Mouse (Mus musculus) myocyte (in vitro differentiated cells): ENCODE measurements at regions not wholly inside any gene's neighbourhood (a gene's known extent, or its start where the extent isn't known, plus 50 kb on each side); places are given as distances from the start of the nearest gene placed in this dataset.
A peak's percentile ranks its signal among the peaks of the same experiment; 100 is the strongest.

Source experiments
- H3K27me3 ChIP-seq: one replicate; pipeline ENCODE4 v1.6.1; 2011; ENCODE audit not compliant: control insufficient read depth, insufficient read depth, insufficient read length
- H3K36me3 ChIP-seq: one replicate; pipeline ENCODE4 v1.6.1; 2011; ENCODE audit not compliant: control insufficient read depth, insufficient read depth
- H3K4me2 ChIP-seq: one replicate; pipeline ENCODE4 v1.6.1; 2011; ENCODE audit warnings: low read depth, control low read depth
- H3K4me3 ChIP-seq: one replicate; pipeline ENCODE4 v1.5.1; 2011; ENCODE audit warnings: mild to moderate bottlenecking, control low read depth, moderate library complexity
- H3K79me2 ChIP-seq: one replicate; pipeline ENCODE4 v1.6.1; 2011; ENCODE audit not compliant: control insufficient read depth, insufficient read depth
- H3ac ChIP-seq: one replicate; pipeline ENCODE4 v1.6.1; 2011; ENCODE audit not compliant: control insufficient read depth, insufficient read length
- CEBPB ChIP-seq: IDR thresholded peaks from 2 replicates; pipeline ENCODE4 v1.6.1; 2011; ENCODE audit warnings: mild to moderate bottlenecking, moderate library complexity; ENCODE audit not compliant: poor library complexity, insufficient read depth, severe bottlenecking
- E2F4 ChIP-seq: IDR thresholded peaks from one replicate; pipeline ENCODE4 v1.6.1; 2011; ENCODE audit warnings: mild to moderate bottlenecking, control low read depth, moderate library complexity; ENCODE audit not compliant: insufficient read depth
- MAX ChIP-seq: IDR thresholded peaks from one replicate; pipeline ENCODE4 v1.6.1; 2011; ENCODE audit warnings: low read depth, mild to moderate bottlenecking, control low read depth
- MYOD1 ChIP-seq, 3 experiments: IDR thresholded peaks; one replicate each; pipeline ENCODE4 v1.6.1; 2011; ENCODE audit warnings: control low read depth in 2 of 3, low read depth in 2 of 3, mild to moderate bottlenecking in 2 of 3, moderate library complexity in 1 of 3; ENCODE audit not compliant: insufficient read length in 2 of 3, control insufficient read depth in 1 of 3
- MYOG ChIP-seq, 3 experiments: IDR thresholded peaks; one replicate each; pipeline ENCODE4 v1.6.1; 2011; ENCODE audit warnings: control low read depth in 2 of 3, low read depth in 2 of 3, mild to moderate bottlenecking in 2 of 3; ENCODE audit not compliant: insufficient read length in 2 of 3, control insufficient read depth in 1 of 3, insufficient read depth in 1 of 3
- POLR2A ChIP-seq: IDR thresholded peaks from one replicate; pipeline ENCODE4 v1.6.1; 2011; ENCODE audit warnings: low read depth, mild to moderate bottlenecking, control low read depth, moderate library complexity; ENCODE audit not compliant: insufficient read length
- POLR2AphosphoS2 ChIP-seq: IDR thresholded peaks from one replicate; pipeline ENCODE4 v1.6.1; 2011; ENCODE audit warnings: low read depth, control low read depth; ENCODE audit not compliant: insufficient read length
- REST ChIP-seq: IDR thresholded peaks from one replicate; pipeline ENCODE4 v1.6.1; 2011; ENCODE audit warnings: mild to moderate bottlenecking, control low read depth, moderate library complexity; ENCODE audit not compliant: insufficient read depth, insufficient read length
- SRF ChIP-seq: IDR thresholded peaks from one replicate; pipeline ENCODE4 v1.6.1; 2011; ENCODE audit warnings: low read depth; ENCODE audit not compliant: control insufficient read depth, insufficient read length
- TCF12 ChIP-seq: IDR thresholded peaks from one replicate; pipeline ENCODE4 v1.6.1; 2011; ENCODE audit warnings: mild to moderate bottlenecking, control low read depth; ENCODE audit not compliant: poor library complexity, insufficient read depth, severe bottlenecking
- TCF3 ChIP-seq: IDR thresholded peaks from one replicate; pipeline ENCODE4 v1.6.1; 2011; ENCODE audit warnings: low read depth, control low read depth; ENCODE audit not compliant: insufficient read length
- USF1 ChIP-seq: IDR thresholded peaks from one replicate; pipeline ENCODE4 v1.6.1; 2011; ENCODE audit warnings: low read depth, mild to moderate bottlenecking, control low read depth, moderate library complexity

DNA sequence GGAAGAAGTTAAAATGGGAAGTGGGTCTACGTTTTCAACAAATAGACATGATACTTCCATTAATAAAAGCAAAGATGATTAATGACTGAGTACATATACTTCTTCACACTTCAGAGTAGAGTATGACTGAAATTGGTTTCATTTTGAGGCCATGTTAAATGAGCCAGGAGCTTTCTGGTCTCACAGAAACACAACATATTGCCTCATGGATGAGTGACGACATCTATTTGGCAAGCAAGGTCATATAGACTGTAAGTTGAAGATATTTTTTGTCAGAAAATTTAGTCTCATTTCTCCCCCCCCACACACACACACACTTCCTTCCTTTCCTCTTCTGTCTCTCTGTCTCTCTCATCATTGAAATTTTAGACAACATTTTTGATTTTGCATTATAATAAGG, 354.0 kb downstream of the Atp6ap1l start:
- no peak overlapping the region for H3ac ChIP-seq
- H3K36me3 ChIP-seq, result no peaks in the 10 kb centered on the region
- H3K4me3 ChIP-seq, result no peak overlapping the region
- H3K4me2 ChIP-seq, result no peak overlapping the region
- no peak for TF ChIP-seq REST
- no peak for TF ChIP-seq MYOG (IDR thresholded peaks at IDR 0.05; ENCODE audit: control insufficient read depth in 1 of 3, insufficient read depth in 1 of 3, insufficient read length in 2 of 3, low read depth in 2 of 3)
- no peak for TF ChIP-seq CEBPB
- TF ChIP-seq TCF3, result no peak
- TF ChIP-seq POLR2AphosphoS2, result no peak
- TF ChIP-seq TCF12, result no peak
- no peak for TF ChIP-seq SRF
- no peak for TF ChIP-seq E2F4
- no peak for TF ChIP-seq USF1
- TF ChIP-seq POLR2A, result no peak
- no peak for TF ChIP-seq MAX
- TF ChIP-seq MYOD1 (IDR thresholded peaks at IDR 0.05; ENCODE audit: control insufficient read depth in 1 of 3, insufficient read length in 2 of 3, low read depth in 2 of 3), result no peak
- no peaks in the 10 kb centered on the region for H3K27me3 ChIP-seq
- no peaks in the 10 kb centered on the region for H3K79me2 ChIP-seq

- Histone ChIP-seq H3K79me2 (no peaks in the 10 kb centered on the region), H3K36me3 (no peaks in the 10 kb centered on the region), H3K4me3 (no peak overlapping the region), H3ac (no peak overlapping the region), H3K4me2 (peak overlapping the region; percentile 46), H3K27me3 (no peaks in the 10 kb centered on the region)
- TF ChIP-seq USF1 (peak; percentile 56), MAX (no peak), MYOG (IDR thresholded peaks at IDR 0.05; ENCODE audit: control insufficient read depth in 1 of 3, insufficient read depth in 1 of 3, insufficient read length in 2 of 3, low read depth in 2 of 3) (no peak), SRF (no peak), CEBPB (peak; percentile 73; the same call in 1 of the 2 replicates)
Observed at GRCm38 (mm10) chr13:90546288-90547035, 358.7 kb downstream of the Atp6ap1l start.

GRCm38 (mm10) chr13:90545816-90546215, 359.3 kb downstream of the Atp6ap1l start:
- Histone ChIP-seq H3K4me3 (no peak overlapping the region), H3K4me2 (peak overlapping the region; percentile 46), H3K36me3 (no peaks in the 10 kb centered on the region), H3K27me3 (no peaks in the 10 kb centered on the region), H3K79me2 (no peaks in the 10 kb centered on the region), H3ac (no peak overlapping the region)
- TF ChIP-seq POLR2AphosphoS2, result no peak
- no peak for TF ChIP-seq CEBPB
- no peak for TF ChIP-seq USF1
- TF ChIP-seq REST, result no peak
- TF ChIP-seq E2F4, result no peak
- TF ChIP-seq MYOG (IDR thresholded peaks at IDR 0.05; ENCODE audit: control insufficient read depth in 1 of 3, insufficient read depth in 1 of 3, insufficient read length in 2 of 3, low read depth in 2 of 3), result no peak
- no peak for TF ChIP-seq MYOD1 (IDR thresholded peaks at IDR 0.05; ENCODE audit: control insufficient read depth in 1 of 3, insufficient read length in 2 of 3, low read depth in 2 of 3)
- no peak for TF ChIP-seq POLR2A
- no peak for TF ChIP-seq TCF3
- no peak for TF ChIP-seq SRF
- no peak for TF ChIP-seq TCF12
- TF ChIP-seq MAX, result no peak

GRCm38 (mm10) chr13:90537525-90537924, 367.6 kb downstream of the Atp6ap1l start:
- Histone ChIP-seq H3K79me2 (no peaks in the 10 kb centered on the region), H3K36me3 (no peaks in the 10 kb centered on the region), H3K4me3 (no peak overlapping the region), H3K4me2 (no peak overlapping the region), H3ac (no peak overlapping the region), H3K27me3 (no peaks in the 10 kb centered on the region)
- TF ChIP-seq MYOG (IDR thresholded peaks at IDR 0.05; ENCODE audit: control insufficient read depth in 1 of 3, insufficient read depth in 1 of 3, insufficient read length in 2 of 3, low read depth in 2 of 3), result no peak
- TF ChIP-seq MAX, result no peak
- no peak for TF ChIP-seq REST
- no peak for TF ChIP-seq POLR2AphosphoS2
- no peak for TF ChIP-seq TCF3
- TF ChIP-seq CEBPB, result no peak
- TF ChIP-seq POLR2A, result no peak
- no peak for TF ChIP-seq SRF
- no peak for TF ChIP-seq MYOD1 (IDR thresholded peaks at IDR 0.05; ENCODE audit: control insufficient read depth in 1 of 3, insufficient read length in 2 of 3, low read depth in 2 of 3)
- no peak for TF ChIP-seq USF1
- TF ChIP-seq TCF12, result no peak
- TF ChIP-seq E2F4, result no peak
